Mouse (Mus musculus): ENCODE measurements at regions not wholly inside any gene's neighbourhood (a gene's known extent, or its start where the extent isn't known, plus 50 kb on each side); places are given as distances from the start of the nearest gene placed in this dataset.

DNA sequence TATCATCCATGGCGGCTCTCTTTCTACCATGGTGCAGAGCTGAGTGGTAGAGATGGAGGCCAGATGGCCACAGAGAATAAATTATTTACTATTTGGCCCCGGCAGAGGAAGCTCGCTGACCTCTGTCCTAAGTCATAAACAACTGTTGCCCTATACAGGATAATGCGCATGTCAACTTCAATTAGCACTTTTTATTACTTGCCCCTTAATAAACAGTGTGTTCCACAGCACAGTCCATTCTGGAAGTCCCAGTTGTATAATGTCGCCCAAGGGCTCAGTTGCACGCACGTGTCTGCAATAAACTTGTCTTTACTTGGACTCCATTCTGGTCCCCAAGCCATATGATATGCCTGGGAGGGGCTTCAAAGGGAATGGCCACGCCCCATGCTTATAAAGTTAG, 150.1 kb upstream of the Runx1 start:
- no peak for DNase-seq (ENCODE audit: low read depth, low spot score)

DNA sequence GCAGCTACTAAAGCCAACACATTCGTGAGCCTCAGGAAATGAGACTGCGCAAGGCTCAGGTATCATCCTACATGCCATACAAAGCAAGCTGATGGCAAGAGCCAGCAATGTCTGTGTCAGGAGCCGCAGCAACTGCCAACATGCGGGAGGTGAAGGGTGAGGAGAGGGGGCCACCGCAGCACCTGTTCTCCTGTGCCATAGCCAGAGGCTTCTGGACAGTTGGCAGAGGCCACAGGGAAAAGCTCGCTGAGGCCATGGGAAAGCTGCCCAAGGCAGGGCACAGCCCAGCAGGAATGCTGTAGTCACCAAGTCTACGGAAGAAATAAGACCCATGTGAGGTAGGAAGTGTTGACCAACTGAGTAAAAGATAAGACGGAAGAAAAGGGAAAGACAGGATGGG, 149.1 kb upstream of the Runx1 start:
- no peak for DNase-seq (ENCODE audit: low read depth, low spot score)

DNA sequence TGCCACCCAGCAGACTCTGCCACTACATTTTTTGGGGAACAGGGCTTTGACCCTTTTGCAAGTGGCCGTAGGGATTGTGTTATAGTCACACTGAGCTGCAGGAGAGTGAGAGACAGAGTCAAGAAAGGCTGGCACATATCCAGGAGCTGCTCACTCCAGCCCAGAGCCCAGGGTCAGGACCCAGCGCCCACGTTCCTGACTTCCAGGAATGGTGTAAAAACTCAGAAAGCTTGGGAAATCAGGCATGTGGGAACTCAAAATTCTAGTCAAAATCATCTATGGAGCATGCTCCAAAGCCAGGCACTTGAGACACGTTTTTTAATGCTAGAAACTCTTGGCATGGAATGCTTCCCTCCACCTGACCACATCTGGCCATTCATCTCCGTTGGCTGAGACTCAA, 146.7 kb upstream of the Runx1 start:
- DNase-seq (ENCODE audit: low read depth, low spot score) = no peak

DNA sequence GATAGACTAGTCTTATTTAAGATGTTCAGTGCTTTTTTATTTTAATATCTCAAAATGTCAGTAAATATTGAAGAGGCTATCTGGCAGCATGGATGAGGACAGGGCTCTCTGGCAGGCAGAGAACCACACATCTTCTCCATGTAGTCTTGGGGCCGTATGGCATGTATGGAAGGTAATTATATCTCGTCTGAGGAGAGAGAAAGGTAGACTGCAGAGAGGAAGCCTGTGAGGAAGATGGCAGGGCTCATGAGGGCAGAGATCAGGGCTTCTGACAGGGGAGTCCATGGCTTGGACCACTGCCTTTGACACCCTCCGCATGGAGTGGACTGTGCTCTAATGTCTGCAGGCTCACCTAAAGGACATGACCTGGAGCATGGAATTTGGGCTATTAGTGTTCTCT, 146.0 kb upstream of the Runx1 start:
- DNase-seq (ENCODE audit: low read depth, low spot score) = no peak

DNA sequence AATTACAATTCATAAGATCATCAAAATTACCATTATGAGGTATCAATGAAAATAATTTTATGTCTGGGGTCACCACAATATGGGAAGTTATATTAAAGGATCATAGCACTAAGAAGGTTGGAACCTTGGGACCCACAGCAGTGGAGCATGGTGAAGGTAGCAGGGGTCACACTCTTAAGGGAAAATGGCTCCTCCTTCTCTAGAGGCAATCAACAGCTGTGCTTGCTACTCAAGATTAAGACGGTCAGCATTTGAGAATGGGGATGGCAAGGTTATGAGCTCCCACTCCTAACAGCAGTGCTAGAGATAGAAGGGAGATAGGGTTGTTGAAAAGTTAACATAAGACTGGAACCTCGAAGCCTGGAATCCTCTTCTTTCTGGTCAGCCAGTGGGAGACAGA, 144.6 kb upstream of the Runx1 start:
- DNase-seq (ENCODE audit: low read depth, low spot score) = no peak

DNA sequence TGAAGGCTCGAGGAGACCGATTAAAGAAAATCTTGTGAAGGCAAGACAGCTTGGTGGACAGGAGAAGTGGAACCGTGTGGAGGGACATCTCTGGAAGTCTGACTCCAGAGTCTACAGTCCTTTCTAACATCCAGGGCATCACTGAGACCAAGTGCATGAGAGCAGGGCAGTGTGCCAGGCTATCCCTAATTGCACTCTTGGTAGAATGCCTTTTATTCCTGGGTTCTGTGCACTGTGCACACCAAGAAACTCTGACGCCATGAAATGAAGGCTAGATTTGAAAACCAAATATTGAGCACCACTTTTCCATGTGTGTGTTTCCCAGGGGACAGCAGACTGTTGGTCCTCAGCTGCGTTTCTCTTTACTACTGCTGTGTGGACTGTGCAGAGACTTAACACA, 143.1 kb upstream of the Runx1 start:
- no peak for DNase-seq (ENCODE audit: low read depth, low spot score)

DNA sequence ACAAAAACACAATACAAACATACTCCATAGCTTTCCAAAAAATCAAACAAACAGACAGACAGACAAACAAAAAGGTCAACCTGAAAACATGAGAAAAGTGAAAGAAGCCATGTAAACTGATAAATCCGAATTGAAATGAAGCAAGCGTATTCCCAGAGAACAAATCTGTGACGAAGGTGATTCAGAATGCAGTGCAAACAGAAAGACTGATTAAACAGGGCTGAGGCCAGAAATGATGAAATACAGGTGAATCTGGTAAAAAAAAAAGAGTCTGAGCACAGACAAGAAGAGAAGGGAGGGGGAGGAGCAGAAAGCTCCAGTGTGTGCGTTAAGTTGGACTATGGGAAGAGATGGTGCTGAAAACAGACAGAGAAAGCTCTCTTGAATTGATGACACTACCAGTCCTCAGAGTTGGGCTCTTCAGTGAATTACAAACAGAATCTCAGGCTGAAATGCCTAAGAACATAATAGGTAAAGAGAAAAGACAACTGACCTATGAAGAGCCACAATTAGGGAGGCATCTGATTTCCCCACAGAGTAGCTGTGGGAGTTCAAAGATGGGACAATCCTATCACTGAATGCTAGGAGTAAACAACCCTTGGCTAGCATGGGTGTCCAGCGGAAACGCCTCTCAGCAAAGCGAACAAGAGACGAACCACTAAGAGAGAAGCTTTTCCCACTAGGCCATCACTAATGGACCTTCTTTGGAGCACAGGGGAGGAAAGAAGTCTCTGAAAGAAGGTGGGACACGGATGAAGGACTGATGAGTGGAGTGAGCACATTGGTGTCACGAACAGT, 140.3 kb upstream of the Runx1 start:
- no peak for DNase-seq (ENCODE audit: low read depth, low spot score)

DNA sequence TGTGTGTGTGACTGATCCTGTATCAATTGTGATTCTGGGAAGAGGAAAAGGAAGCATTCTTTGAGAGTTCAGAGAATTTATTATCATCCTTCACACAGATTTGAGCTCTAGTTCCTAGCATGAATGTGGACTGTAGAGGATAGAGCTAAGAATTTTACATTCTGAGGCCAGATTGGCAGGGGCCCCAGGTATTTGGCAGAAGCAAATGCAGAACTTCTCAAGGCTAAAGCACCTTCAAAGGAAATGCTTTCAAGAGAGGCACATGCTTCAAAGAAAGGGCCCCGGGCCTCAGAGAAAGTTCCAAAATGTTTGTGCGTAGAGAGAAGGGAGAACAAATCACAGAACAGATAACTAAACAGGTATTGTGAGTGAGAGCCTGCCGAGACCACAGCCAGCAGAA, 139.7 kb upstream of the Runx1 start:
- no peak for DNase-seq (ENCODE audit: low read depth, low spot score)

DNA sequence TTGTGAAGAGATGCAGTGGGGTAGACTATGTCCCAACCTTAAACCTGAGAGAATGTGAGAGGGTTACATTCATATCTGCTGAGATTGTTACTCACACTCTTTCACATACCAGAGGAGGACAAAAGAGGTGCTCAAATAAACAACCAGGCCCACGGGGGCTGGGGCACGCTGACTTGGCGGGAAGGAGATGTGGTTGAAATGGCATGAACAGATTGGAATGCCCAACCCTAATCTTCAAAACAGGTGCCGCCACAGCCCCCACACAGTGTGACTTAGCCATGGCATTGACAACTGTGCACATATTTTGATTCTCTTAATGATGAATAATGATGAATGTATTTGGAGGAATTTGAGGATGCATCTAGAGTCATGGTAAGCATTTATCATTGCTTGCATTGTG, 137.6 kb upstream of the Runx1 start:
- DNase-seq (ENCODE audit: low read depth, low spot score) = no peak

DNA sequence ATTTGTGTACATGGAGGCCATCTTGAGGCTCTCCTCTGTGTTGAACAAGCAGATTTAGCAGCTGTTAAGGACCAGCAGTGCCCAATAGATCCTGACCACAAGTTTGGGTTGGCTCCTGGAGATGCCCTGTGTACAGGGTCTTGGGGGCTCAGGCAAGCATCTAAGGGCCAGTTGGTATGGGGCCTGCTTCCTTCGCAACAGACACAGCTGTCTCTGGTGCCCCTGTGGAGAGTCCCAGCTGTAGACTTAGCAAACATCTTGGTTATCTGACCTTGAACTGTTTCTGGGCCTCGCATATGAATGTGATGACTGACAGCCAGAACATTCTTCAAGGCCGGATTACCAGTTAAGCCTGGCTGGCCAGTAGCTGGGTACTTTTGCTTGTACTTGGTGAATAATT, 135.4 kb upstream of the Runx1 start:
- DNase-seq (ENCODE audit: low read depth, low spot score) = no peak

DNA sequence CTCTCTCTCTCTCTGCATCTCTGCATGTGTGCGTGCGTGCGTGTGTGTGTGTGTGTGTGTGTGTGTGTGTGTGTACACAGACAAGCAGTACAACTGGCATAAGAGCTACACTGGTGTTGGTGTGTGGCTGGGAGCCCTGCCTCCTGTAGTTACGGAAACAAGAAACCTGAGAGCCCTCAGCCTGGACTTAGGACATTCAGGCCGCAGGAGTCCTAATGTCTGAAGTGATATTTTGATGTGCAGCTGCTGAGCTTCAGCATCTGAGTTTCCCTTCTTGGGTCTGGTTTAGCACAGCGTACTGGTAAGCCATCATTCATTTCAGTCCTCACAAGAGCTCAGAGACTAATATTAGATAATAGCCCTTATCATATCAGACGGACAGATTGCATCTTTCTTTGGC, 134.8 kb upstream of the Runx1 start:
- DNase-seq (ENCODE audit: low read depth, low spot score) = no peak

DNA sequence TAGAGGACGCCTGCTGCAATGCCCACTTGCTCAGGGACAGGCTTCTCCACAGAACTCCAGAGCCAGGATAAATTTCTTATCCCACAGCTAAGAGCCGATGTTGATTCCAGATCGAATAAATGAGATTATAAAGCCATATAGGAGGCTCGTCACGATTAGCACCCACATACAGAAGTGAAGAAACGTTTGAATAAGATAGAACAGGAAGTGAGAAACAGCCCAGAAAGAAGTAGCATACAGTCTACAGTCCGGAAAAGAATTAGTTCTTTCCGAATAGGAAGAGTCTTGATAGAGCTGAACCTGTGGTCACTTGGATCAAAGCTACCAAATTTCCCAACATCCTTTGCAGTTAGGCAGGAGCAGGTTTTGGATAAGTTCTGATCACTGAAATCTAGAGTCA, 133.0 kb upstream of the Runx1 start:
- no peak for DNase-seq (ENCODE audit: low read depth, low spot score)

DNA sequence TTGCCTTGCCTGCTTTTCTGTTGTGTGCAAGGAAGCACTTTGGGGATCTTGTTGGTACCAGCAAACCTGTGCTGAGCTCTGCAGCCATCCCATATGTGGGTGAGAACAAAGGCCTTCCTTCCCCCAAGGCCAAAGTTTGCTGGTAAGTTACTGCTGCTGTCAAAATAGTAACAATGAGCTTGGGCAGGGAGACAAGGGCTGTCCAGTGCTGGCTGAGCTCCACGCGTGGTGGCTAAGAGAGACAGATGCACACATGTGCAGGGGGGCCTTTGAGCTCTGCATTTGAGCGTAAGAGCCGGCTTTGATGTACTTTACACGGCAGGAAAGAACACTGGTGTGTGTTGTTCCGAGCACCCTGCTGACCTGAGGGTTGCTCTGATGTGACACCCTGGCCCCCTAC, 132.2 kb upstream of the Runx1 start:
- DNase-seq (ENCODE audit: low read depth, low spot score) = no peak

DNA sequence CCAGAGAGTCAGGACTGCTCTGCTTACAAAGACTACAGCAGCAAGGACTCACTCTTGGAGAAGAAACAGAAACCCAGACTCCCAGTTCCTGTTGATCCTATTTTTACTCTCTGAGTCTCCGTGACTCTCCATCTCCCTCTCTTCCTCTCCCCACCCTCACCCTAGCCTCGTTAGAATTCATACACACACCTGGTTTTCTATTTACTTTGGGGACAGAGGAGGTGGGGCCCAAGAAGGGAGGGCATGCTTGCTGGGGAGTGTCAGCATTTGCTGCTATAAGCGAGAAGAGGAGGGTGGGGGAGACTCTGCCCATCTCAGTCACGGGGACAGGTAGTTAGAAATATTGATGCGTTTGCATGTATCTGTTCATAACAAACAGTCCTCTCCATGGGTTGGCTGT, 129.6 kb upstream of the Runx1 start:
- no peak for DNase-seq (ENCODE audit: low read depth, low spot score)

DNA sequence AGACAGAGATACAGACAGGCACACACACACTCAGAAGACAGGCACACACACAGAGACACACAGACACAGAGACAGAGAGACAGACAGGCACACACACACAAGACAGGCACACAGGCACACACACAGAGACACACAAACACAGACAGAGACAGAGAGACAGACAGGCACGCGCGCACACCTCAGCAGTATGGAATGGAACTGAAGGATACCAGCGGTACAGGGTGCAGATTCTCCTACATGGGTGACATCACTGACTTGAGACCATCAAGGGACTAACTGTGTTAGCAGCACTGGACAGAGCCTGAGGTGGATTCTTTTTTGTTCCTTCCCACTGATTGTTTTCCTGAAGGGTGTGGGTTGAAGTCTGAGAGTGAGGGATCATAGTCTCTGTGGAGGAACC, 129.1 kb upstream of the Runx1 start:
- DNase-seq (ENCODE audit: low read depth, low spot score) = no peak

DNA sequence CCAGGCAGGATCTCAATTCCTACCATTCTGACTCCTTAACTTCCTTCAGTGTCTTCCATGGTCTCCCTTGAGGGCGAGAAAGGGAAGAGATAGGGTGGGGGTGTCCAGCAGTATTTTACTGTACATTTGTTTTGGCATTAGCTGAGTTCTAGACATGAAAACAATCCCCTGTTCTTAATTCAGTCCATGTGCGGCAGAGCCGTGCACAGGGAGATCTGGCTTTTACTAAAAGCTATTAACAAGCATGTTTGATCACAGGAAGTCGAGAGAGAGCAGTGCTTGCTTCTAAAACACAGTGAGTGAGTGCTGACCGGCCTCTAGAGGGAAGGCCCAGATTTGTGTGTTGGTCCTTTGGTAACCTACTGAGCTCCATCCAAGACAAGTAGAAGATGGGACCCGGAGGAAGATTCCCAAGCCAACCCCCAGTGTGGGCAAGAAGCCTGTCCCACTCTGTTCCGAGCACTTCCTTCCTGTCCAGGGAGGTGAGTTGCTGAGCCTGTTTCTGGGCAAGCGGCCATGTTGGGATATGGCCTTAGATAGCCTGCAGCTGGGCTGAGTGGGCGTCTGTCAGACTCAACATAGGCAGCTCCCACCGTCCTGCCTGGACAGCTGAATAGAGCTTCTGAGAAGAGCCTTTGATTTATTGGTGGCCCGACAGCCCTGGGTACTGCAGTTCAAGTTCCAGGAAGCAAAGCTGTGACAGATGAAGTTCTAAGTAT, 128.1 kb upstream of the Runx1 start:
- no peak for DNase-seq (ENCODE audit: low read depth, low spot score)

DNA sequence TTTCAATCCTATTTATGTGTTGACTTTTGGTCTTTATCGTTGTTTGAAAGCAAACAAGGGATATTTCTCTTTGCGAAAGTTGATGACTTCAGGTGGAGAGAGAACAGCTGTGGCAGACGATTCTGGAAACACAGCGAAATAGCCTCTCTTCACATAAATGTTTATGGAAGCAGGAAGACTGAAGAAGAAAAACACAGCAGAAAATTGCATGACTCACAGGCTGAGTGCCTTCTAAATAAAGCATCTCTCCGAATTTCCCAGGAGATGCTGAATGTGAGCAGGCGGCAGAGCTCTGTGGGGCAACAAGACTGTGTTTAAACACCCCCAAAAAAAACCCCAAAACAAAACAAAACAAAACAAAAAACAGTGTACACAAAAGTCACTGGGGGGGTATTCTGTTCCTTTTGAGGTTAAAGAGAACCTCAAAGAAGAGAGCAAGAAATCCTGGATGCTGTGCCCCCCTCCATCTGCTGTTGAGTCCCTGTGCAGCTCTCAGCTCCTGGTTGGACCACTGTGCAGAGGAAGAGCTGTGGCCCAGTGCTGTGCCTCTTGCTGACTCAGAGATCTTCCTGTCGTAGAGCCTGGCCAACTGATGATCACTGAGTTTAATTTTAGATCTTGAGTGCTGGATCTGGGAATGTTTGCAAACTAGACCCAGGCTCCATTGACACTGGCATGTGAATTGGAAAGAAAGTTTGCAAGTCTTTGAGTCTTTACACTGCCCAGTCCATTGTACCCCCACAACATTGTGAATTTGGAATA, 126.6 kb upstream of the Runx1 start:
- no peak for DNase-seq (ENCODE audit: low read depth, low spot score)

DNA sequence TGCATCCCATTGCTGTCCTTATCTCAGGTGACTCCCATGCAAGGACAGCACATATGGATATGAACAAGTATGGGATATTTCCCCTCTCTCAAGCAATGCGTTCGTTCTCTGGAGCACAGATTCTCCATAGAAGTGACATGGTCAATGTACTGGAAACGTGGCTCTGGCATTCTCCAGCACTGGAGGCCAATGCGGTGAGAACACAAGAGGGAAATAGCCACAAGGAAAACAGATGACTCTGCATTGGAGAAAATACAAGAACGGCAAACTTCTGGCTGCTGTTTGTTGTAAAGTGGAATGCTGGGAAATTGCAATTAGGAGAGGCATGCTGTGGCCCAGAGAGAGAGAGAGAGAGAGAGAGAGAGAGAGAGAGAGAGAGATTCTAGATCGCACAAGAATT, 125.6 kb upstream of the Runx1 start:
- DNase-seq (ENCODE audit: low read depth, low spot score) = no peak

DNA sequence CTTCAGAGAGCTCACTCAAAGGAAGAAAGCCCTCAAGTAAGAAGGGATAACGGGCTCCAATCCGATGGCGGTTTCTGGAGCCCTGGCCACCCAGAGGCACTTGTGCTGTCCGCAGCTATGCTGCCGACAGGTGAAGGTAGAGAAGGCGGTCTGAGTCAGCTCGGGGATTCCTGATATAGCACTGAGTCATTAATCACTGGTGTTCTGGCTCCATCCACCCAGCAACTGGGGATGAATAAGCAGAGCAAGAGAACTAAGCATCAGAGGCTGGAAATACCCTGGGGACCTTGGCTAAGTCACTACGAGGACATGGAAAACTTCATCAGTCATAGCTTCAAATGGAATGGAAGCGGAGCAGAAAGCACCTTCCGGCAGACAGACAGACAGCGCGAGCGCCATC, 122.5 kb upstream of the Runx1 start:
- no peak for DNase-seq (ENCODE audit: low read depth, low spot score)

DNA sequence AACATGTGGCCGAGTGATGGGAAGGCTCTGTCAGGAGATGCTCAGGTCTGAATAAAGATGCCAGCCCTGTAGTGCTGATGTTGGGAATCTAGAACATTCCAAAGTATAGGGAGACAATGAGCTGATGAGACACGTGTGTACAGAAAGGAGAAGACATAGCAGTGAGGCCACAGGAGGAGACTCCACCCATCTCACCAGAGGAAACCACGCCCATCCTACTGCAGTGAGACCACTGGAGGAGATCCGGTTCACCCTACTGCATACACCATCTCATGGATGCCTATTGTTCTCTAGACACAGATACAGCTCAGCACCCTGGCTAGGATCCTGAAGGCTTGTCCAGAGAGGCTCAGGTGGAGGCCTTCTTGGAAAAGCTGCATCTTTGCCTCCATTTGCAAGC, 120.6 kb upstream of the Runx1 start:
- no peak for DNase-seq (ENCODE audit: low read depth, low spot score)

DNA sequence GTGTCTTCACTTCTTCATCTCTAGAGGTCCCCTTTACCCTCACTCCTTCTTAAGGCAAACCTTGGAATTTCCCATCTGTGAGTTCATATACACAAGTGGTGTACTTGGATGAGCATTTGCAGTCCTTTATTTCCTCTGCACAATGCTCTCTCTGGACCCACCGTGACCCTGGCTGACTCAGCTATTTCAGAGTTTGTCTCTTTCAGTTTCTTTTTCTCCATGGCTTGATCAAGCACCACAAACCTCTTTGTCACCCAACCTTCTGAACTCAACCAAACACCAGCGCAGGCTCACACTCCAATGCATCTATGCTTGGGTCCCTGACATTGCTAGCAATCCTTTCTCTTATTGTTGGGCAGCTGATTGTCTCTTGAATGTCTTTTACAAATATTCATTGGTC, 118.0 kb upstream of the Runx1 start:
- no peak for DNase-seq (ENCODE audit: low read depth, low spot score)

DNA sequence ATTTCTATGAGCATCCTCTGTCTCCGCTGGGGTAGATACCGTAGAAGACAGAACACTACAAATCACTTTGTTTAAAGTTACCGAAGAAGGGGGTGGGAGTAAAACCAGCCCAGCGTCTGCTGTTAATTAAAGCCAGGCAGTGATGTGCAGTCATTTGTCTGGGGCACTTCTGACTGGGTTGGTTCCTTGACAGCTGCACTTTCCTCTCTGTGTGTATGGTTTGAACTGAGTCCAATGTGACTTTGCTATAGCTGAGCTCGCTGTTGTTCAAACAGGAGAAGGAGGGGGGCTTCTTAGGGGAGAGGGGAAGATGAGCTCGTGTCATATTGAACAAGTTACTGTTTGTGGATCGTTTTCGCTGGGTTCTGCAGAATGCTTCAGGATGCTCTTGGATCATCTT, 113.7 kb upstream of the Runx1 start:
- DNase-seq (ENCODE audit: low read depth, low spot score) = no peak
